Mouse (Mus musculus): ENCODE measurements at regions not wholly inside any gene's neighbourhood (a gene's known extent, or its start where the extent isn't known, plus 50 kb on each side); places are given as distances from the start of the nearest gene placed in this dataset.
"Not testable (repeated sequence)": the region's sequence is repeated elsewhere in the genome, so short reads cannot be mapped to it uniquely, and the experiment has no call there.

GRCm38 (mm10) chr12:51188229-51188628 lies 159.6 kb upstream of the G2e3 start:
- TF ChIP-seq CTCF (IDR thresholded peaks at IDR 0.05; ENCODE audit: borderline replicate concordance, extremely low read depth, insufficient read depth, insufficient read length) (peak; percentile 66), POLR2A (IDR thresholded peaks at IDR 0.05; ENCODE audit: borderline replicate concordance, extremely low read depth, insufficient read depth, insufficient read length, poor library complexity, severe bottlenecking) (no peak)
- peak; percentile 92 for DNase-seq (ENCODE audit: low read depth)

GRCm38 (mm10) chr12:51187726-51188125 lies 160.1 kb upstream of the G2e3 start:
- DNase-seq (ENCODE audit: low read depth), result peak; percentile 53
- no peak for TF ChIP-seq POLR2A (IDR thresholded peaks at IDR 0.05; ENCODE audit: borderline replicate concordance, extremely low read depth, insufficient read depth, insufficient read length, poor library complexity, severe bottlenecking)
- no peak for TF ChIP-seq CTCF (IDR thresholded peaks at IDR 0.05; ENCODE audit: borderline replicate concordance, extremely low read depth, insufficient read depth, insufficient read length)

GRCm38 (mm10) chr12:51185751-51186150 lies 162.1 kb upstream of the G2e3 start:
- TF ChIP-seq POLR2A (IDR thresholded peaks at IDR 0.05; ENCODE audit: borderline replicate concordance, extremely low read depth, insufficient read depth, insufficient read length, poor library complexity, severe bottlenecking) (no peak), CTCF (IDR thresholded peaks at IDR 0.05; ENCODE audit: borderline replicate concordance, extremely low read depth, insufficient read depth, insufficient read length) (no peak)
- peak; percentile 88 for DNase-seq (ENCODE audit: low read depth)

DNA sequence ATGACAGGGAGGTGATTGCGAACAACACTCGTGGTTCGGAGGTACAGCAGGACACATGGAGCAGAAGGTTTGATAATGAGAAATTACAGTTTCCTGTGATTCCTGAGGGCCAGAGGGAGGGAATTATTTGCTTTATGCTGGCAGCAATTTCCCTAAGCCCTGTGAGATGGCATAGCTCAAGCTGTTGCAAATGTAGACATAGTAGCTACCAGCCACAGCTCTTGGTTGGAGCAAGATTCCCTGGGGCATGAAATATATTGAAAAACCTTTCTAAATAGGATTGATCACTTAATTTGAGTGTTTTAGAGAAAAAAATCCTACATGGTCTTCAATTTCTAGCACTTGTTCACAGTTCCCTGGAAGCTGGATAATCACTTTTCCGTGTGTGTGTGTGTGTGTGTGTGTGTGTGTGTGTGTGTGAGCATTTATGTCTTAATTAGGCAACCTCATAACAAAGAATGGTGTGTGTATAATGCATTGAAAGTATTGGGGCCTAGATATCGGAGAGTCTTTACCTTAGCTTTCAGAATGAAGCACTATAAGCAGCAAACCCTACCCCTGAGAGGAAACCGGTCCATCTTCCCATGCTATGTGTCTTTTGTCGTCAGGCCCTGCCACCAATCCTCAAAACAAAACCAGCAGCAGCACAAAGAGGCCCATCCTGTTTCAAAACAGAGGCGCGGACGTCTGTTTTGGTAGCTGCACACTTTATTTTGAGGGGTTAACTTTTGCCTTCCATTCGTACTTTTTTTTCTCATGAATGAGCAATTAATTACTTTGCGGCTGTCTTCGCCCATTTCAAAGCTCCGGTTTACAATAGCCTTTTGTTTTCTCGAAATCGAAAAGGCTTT lies 172.7 kb upstream of the G2e3 start:
- DNase-seq (ENCODE audit: low read depth), result peak; percentile 66
- TF ChIP-seq POLR2A (IDR thresholded peaks at IDR 0.05; ENCODE audit: borderline replicate concordance, extremely low read depth, insufficient read depth, insufficient read length, poor library complexity, severe bottlenecking) (no peak), CTCF (IDR thresholded peaks at IDR 0.05; ENCODE audit: borderline replicate concordance, extremely low read depth, insufficient read depth, insufficient read length) (no peak)

DNA sequence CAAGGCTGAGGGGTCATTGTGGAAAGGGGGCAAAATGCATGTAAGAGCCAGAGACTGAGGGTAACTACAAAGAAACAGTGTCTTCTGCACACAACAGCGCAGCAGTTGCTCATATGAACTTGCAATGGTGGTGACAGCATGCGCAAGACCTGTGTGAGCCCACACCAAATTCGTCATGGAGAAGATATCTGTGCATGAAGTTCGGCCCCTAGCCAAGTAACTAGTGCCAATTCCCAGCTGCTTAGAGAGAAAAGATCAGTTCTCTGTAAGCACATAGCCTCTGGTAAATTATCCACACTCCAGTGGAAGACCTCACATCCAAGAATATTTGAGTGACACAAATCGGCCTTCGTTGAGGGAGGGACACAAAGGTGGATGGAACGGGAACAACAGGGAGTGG lies 182.7 kb upstream of the G2e3 start:
- TF ChIP-seq POLR2A (IDR thresholded peaks at IDR 0.05; ENCODE audit: borderline replicate concordance, extremely low read depth, insufficient read depth, insufficient read length, poor library complexity, severe bottlenecking), result no peak
- TF ChIP-seq CTCF (IDR thresholded peaks at IDR 0.05; ENCODE audit: borderline replicate concordance, extremely low read depth, insufficient read depth, insufficient read length), result no peak
- peak; percentile 36 for DNase-seq (ENCODE audit: low read depth)

- DNase-seq (ENCODE audit: low read depth), result no peak
- TF ChIP-seq POLR2A (IDR thresholded peaks at IDR 0.05; ENCODE audit: borderline replicate concordance, extremely low read depth, insufficient read depth, insufficient read length, poor library complexity, severe bottlenecking) (no peak), CTCF (IDR thresholded peaks at IDR 0.05; ENCODE audit: borderline replicate concordance, extremely low read depth, insufficient read depth, insufficient read length) (no peak)
Measured at GRCm38 (mm10) chr12:51160995-51161394, 186.9 kb upstream of the G2e3 start.

DNA sequence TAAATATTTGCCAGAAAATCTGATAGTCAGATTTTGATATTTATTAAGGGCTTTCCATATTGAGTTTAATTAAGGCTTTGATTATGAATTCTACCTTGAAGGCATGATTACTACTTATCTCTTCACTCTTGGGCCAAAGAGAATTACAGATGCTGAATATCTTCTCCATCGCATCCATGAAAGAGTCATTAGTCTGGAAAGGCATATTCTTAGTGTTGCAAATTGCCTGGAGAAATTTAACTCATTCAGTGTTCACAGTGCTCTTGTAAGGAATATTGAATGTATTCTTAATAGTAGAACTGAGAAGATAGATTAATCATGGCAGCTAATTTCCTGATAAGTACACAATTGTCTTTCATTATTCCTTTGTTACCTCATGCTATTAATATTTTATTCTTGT lies 187.7 kb upstream of the G2e3 start:
- TF ChIP-seq POLR2A (IDR thresholded peaks at IDR 0.05; ENCODE audit: borderline replicate concordance, extremely low read depth, insufficient read depth, insufficient read length, poor library complexity, severe bottlenecking), result no peak
- no peak for TF ChIP-seq CTCF (IDR thresholded peaks at IDR 0.05; ENCODE audit: borderline replicate concordance, extremely low read depth, insufficient read depth, insufficient read length)
- peak; percentile 46 for DNase-seq (ENCODE audit: low read depth)

GRCm38 (mm10) chr12:51147963-51148362 lies 199.9 kb upstream of the G2e3 start:
- no peak for DNase-seq (ENCODE audit: low read depth)
- no peak for TF ChIP-seq POLR2A (IDR thresholded peaks at IDR 0.05; ENCODE audit: borderline replicate concordance, extremely low read depth, insufficient read depth, insufficient read length, poor library complexity, severe bottlenecking)
- TF ChIP-seq CTCF (IDR thresholded peaks at IDR 0.05; ENCODE audit: borderline replicate concordance, extremely low read depth, insufficient read depth, insufficient read length), result no peak

GRCm38 (mm10) chr12:51143840-51144239 lies 204.0 kb upstream of the G2e3 start:
- no peak for TF ChIP-seq POLR2A (IDR thresholded peaks at IDR 0.05; ENCODE audit: borderline replicate concordance, extremely low read depth, insufficient read depth, insufficient read length, poor library complexity, severe bottlenecking)
- no peak for TF ChIP-seq CTCF (IDR thresholded peaks at IDR 0.05; ENCODE audit: borderline replicate concordance, extremely low read depth, insufficient read depth, insufficient read length)
- peak; percentile 16 for DNase-seq (ENCODE audit: low read depth)

GRCm38 (mm10) chr12:51143196-51143595 lies 204.7 kb upstream of the G2e3 start:
- TF ChIP-seq POLR2A (IDR thresholded peaks at IDR 0.05; ENCODE audit: borderline replicate concordance, extremely low read depth, insufficient read depth, insufficient read length, poor library complexity, severe bottlenecking) (no peak), CTCF (IDR thresholded peaks at IDR 0.05; ENCODE audit: borderline replicate concordance, extremely low read depth, insufficient read depth, insufficient read length) (no peak)
- DNase-seq (ENCODE audit: low read depth), result no peak

DNA sequence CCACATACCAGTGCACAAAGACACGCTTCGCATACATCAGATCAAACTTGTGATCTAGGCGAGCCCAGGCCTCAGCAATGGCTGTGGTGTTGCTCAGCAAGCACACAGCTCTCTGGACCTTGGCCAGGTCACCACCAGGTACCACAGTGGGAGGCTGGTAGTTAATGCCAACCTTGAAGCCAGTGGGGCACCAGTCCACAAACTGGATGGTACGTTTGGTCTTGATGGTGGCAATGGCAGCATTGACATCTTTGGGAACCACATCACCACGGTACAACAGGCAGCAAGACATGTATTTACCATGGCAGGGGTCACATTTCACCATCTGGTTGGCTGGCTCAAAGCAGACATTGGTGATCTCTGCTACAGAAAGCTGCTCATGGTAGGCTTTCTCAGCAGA lies 214.2 kb upstream of the G2e3 start:
- not testable (repeated sequence) for DNase-seq (ENCODE audit: low read depth)

DNA sequence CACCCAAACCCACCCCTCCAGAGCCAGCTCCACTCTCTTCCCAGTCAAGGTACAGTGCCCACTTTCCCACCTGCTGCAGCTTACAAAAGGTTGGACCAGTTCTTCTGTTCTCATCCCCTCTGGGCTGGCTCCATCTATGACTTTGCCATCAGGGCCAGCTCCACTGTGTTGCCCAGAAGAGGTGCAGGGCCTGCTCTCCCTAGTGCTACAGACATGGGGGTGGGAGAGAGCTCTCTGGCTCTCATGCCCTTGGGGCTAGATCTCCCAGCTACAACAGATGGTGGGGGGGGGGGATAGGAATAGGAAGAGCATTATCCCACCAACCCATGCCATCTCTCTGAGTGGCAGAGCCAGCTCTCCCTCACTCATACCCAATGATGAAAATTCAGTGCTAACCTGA lies 219.6 kb upstream of the G2e3 start:
- TF ChIP-seq CTCF (IDR thresholded peaks at IDR 0.05; ENCODE audit: borderline replicate concordance, extremely low read depth, insufficient read depth, insufficient read length) (no peak), POLR2A (IDR thresholded peaks at IDR 0.05; ENCODE audit: borderline replicate concordance, extremely low read depth, insufficient read depth, insufficient read length, poor library complexity, severe bottlenecking) (no peak)
- DNase-seq (ENCODE audit: low read depth), result no peak

Data from brain, embryonic 14.5 days (tissue).